Mouse (Mus musculus): ENCODE measurements at regions not wholly inside any gene's neighbourhood (a gene's known extent, or its start where the extent isn't known, plus 50 kb on each side); places are given as distances from the start of the nearest gene placed in this dataset.

DNA sequence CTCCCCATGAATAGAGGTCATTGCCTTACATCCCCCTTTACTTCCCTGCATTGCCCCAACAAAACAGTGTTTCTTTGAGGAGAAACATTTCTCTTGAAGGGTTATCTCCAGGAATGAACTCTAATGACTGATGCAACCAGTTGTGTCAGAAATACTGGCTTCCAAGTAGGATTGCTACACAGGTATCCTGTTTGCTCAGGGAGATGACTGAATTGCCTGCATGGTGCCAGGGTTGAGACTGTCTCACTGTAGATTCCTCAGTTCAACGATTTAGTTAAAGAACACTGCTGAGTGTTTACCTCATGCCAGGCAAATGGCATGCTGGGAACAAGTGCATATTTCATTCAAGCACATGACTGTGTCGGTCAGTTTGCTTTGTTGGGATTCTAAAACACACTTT lies 123.8 kb upstream of the Esrrg start:
- no peak for TF ChIP-seq CTCF (IDR thresholded peaks at IDR 0.05 in 2 of 3, conservative IDR thresholded peaks at IDR 0.05 in 1 of 3; ENCODE audit: control insufficient read depth in 1 of 3, insufficient read depth in 1 of 3, low read depth in 2 of 3, low read length in 3 of 3, poor library complexity in 1 of 3, severe bottlenecking in 1 of 3)
- TF ChIP-seq MAZ (IDR thresholded peaks at IDR 0.05; ENCODE audit: low read depth, low read length): no peak
- no peak for TF ChIP-seq E2F4 (IDR thresholded peaks at IDR 0.05; ENCODE audit: borderline replicate concordance, low read depth, low read length)
- TF ChIP-seq TCF12 (IDR thresholded peaks at IDR 0.05; ENCODE audit: low read depth, low read length): no peak
- no peak for TF ChIP-seq CHD2 (IDR thresholded peaks at IDR 0.05; ENCODE audit: low read length)
- TF ChIP-seq POLR2A (IDR thresholded peaks at IDR 0.05; ENCODE audit: control insufficient read depth in 1 of 2, insufficient read depth in 1 of 2, low read depth in 1 of 2, low read length in 2 of 2, poor library complexity in 1 of 2): no peak
- no peak for TF ChIP-seq BHLHE40 (IDR thresholded peaks at IDR 0.05; ENCODE audit: borderline replicate concordance, low read depth, low read length)
- TF ChIP-seq KAT2A (conservative IDR thresholded peaks at IDR 0.05; ENCODE audit: low read depth, low read length): no peak
